Mouse (Mus musculus): ENCODE results near the gene Large2. TPM values are rescaled to one million over a fixed set of nuclear protein-coding genes. Genes with fewer than 3 reads are reported as not detected.

The Large2 gene
- polyA plus RNA-seq, 1 experiment from 2014 or later = 2.2 TPM

- no peak for ATAC-seq (ENCODE audit: low read depth)
- H3K4me2 ChIP-seq (ENCODE audit: low read depth, low read length) = no peak overlapping the region
- H3K9ac ChIP-seq (replicated peaks; ENCODE audit: low read depth, low read length) = no peak overlapping the region
- peaks cover 20% of the 10 kb centered on the region for H3K36me3 ChIP-seq (ENCODE audit: control insufficient read depth, insufficient read depth, low read length)
- no peaks in the 10 kb centered on the region for H3K27me3 ChIP-seq (ENCODE audit: control insufficient read depth, insufficient read depth, low read length)
- peaks cover 11% of the 10 kb centered on the region for H3K4me1 ChIP-seq (ENCODE audit: control insufficient read depth, insufficient read depth, low read length)
- 92% methylated on average over 7 of the region's 7 CpGs for WGBS
- H3K4me3 ChIP-seq (ENCODE audit: low read depth, low read length) = no peak overlapping the region
- no peaks in the 10 kb centered on the region for H3K9me3 ChIP-seq (ENCODE audit: control insufficient read depth, low read length)
- no peak overlapping the region for H3K27ac ChIP-seq (ENCODE audit: low read depth, low read length)
Measured at GRCm38 (mm10) chr2:92377320-92377719, 2.7 kb upstream of the Large2 start.

- WGBS = 81% methylated on average over 6 of the region's 6 CpGs
- Histone ChIP-seq H3K4me3 (ENCODE audit: low read depth, low read length) (0 out of 2 replicates have a peak overlapping the region, but pooled peaks have one; percentile 61), H3K27me3 (ENCODE audit: control insufficient read depth, insufficient read depth, low read length) (peaks cover under 1% of the 10 kb centered on the region; the same call in 1 of the 2 replicates), H3K27ac (ENCODE audit: low read depth, low read length) (no peak overlapping the region), H3K4me1 (ENCODE audit: control insufficient read depth, insufficient read depth, low read length) (peaks cover 11% of the 10 kb centered on the region), H3K4me2 (ENCODE audit: low read depth, low read length) (peak overlapping the region; percentile 84; the same call in 1 of the 2 replicates), H3K36me3 (ENCODE audit: control insufficient read depth, insufficient read depth, low read length) (peaks cover 17% of the 10 kb centered on the region), H3K9me3 (ENCODE audit: control insufficient read depth, low read length) (no peaks in the 10 kb centered on the region), H3K9ac (replicated peaks; ENCODE audit: low read depth, low read length) (peak overlapping the region; percentile 74; the same call in 1 of the 2 replicates)
- ATAC-seq (ENCODE audit: low read depth) = no peak
Measured at GRCm38 (mm10) chr2:92376300-92376699, 1.6 kb upstream of the Large2 start.

DNA sequence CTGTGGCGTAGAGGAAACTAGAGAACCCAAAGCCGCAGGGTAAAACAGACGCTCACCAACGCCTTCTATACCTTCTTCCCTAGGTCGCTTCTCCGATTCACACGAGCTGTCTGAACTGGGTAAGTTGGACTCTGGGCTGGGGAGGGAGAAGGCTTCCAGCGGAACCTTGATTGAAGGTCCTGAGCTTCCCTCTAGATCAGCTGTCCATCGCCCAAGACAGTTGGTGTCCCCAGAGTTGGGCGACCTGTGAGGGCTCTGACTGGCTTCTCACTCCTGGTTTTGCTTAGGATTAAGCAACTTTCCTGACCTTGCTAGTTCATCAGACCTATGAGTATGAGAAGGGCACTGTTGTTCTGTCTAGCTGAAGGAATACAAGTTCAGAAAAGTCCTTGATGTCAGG, 1.1 kb upstream of the Large2 start:
- peaks cover 6% of the 10 kb centered on the region; the same call in 1 of the 2 replicates for H3K27me3 ChIP-seq (ENCODE audit: control insufficient read depth, insufficient read depth, low read length)
- no peak overlapping the region for H3K27ac ChIP-seq (ENCODE audit: low read depth, low read length)
- WGBS = 11% methylated on average over 10 of the region's 10 CpGs
- ATAC-seq (ENCODE audit: low read depth) = no peak
- H3K9ac ChIP-seq (replicated peaks; ENCODE audit: low read depth, low read length) = peak overlapping the region; percentile 74
- peak overlapping the region; percentile 61 for H3K4me3 ChIP-seq (ENCODE audit: low read depth, low read length)
- H3K4me2 ChIP-seq (ENCODE audit: low read depth, low read length) = peak overlapping the region; percentile 84
- H3K4me1 ChIP-seq (ENCODE audit: control insufficient read depth, insufficient read depth, low read length) = peaks cover 11% of the 10 kb centered on the region
- peaks cover 17% of the 10 kb centered on the region for H3K36me3 ChIP-seq (ENCODE audit: control insufficient read depth, insufficient read depth, low read length)
- no peaks in the 10 kb centered on the region for H3K9me3 ChIP-seq (ENCODE audit: control insufficient read depth, low read length)

GRCm38 (mm10) chr2:92375099-92375623, 492 bp upstream of the Large2 start:
- peaks cover 17% of the 10 kb centered on the region for H3K36me3 ChIP-seq (ENCODE audit: control insufficient read depth, insufficient read depth, low read length)
- peaks cover 17% of the 10 kb centered on the region for H3K4me1 ChIP-seq (ENCODE audit: control insufficient read depth, insufficient read depth, low read length)
- H3K27me3 ChIP-seq (ENCODE audit: control insufficient read depth, insufficient read depth, low read length) = peaks cover 8% of the 10 kb centered on the region; the same call in 1 of the 2 replicates
- H3K4me2 ChIP-seq (ENCODE audit: low read depth, low read length) = peak overlapping the region; percentile 84
- no peaks in the 10 kb centered on the region for H3K9me3 ChIP-seq (ENCODE audit: control insufficient read depth, low read length)
- ATAC-seq (ENCODE audit: low read depth) = peak; percentile 94
- peak overlapping the region; percentile 68 for H3K27ac ChIP-seq (ENCODE audit: low read depth, low read length)
- H3K4me3 ChIP-seq (ENCODE audit: low read depth, low read length) = peak overlapping the region; percentile 61
- under 1% methylated on average over 29 of the region's 29 CpGs for WGBS
- peak overlapping the region; percentile 74 for H3K9ac ChIP-seq (replicated peaks; ENCODE audit: low read depth, low read length)

- Histone ChIP-seq H3K27ac (ENCODE audit: low read depth, low read length) (no peak overlapping the region), H3K36me3 (ENCODE audit: control insufficient read depth, insufficient read depth, low read length) (peaks cover 3% of the 10 kb centered on the region; the same call in 1 of the 2 replicates), H3K4me3 (ENCODE audit: low read depth, low read length) (no peak overlapping the region), H3K27me3 (ENCODE audit: control insufficient read depth, insufficient read depth, low read length) (peaks cover 11% of the 10 kb centered on the region; the same call in 1 of the 2 replicates), H3K9ac (replicated peaks; ENCODE audit: low read depth, low read length) (no peak overlapping the region), H3K4me2 (ENCODE audit: low read depth, low read length) (no peak overlapping the region), H3K9me3 (ENCODE audit: control insufficient read depth, low read length) (no peaks in the 10 kb centered on the region), H3K4me1 (ENCODE audit: control insufficient read depth, insufficient read depth, low read length) (peaks cover 17% of the 10 kb centered on the region)
- ATAC-seq (ENCODE audit: low read depth) = no peak
- WGBS = 75% methylated on average over 11 of the region's 11 CpGs
Measured at GRCm38 (mm10) chr2:92373437-92373813, 1.2 kb downstream of the Large2 start.

DNA sequence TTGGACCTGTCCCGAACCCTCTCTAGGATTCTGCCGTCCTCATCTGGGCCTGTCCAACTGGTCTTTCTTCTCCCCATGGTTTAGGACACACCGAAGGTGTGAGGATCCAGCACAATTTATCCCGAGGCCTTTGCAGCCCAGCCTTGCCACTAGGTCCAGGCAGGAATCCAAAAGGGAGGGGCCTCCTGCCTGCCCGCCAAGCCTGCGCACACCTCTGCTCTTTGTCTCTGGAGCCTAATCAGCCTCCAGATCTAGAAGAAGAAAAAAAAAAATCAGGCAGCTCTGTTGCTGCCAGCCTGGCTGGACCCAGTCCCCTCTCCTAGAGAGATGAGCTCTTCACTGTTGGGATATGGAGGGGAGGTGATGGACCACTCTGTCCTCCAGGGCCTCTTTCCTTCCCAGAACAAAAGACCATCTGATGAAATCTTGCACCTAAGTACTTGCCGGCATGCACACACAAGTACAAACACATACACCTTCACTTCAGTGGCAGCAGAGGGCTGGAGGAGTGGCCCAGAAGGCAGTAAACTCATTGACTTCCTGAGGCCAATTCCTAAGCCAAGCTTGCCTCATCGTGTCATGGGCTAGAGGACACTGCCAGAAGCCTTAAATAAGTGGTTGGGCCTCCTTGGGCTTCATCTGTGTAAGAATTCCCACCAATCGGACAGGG, 1.8 kb downstream of the Large2 start:
- no peak overlapping the region for H3K4me3 ChIP-seq (ENCODE audit: low read depth, low read length)
- H3K4me1 ChIP-seq (ENCODE audit: control insufficient read depth, insufficient read depth, low read length) = peaks cover 17% of the 10 kb centered on the region
- H3K4me2 ChIP-seq (ENCODE audit: low read depth, low read length) = no peak overlapping the region
- H3K27me3 ChIP-seq (ENCODE audit: control insufficient read depth, insufficient read depth, low read length) = peaks cover 11% of the 10 kb centered on the region; the same call in 1 of the 2 replicates
- WGBS = 31% methylated on average over 9 of the region's 9 CpGs
- H3K36me3 ChIP-seq (ENCODE audit: control insufficient read depth, insufficient read depth, low read length) = no peaks in the 10 kb centered on the region
- no peak overlapping the region for H3K9ac ChIP-seq (replicated peaks; ENCODE audit: low read depth, low read length)
- H3K9me3 ChIP-seq (ENCODE audit: control insufficient read depth, low read length) = no peaks in the 10 kb centered on the region
- no peak for ATAC-seq (ENCODE audit: low read depth)
- no peak overlapping the region for H3K27ac ChIP-seq (ENCODE audit: low read depth, low read length)

- Histone ChIP-seq H3K4me2 (ENCODE audit: low read depth, low read length) (no peak overlapping the region), H3K4me3 (ENCODE audit: low read depth, low read length) (no peak overlapping the region), H3K9me3 (ENCODE audit: control insufficient read depth, low read length) (no peaks in the 10 kb centered on the region), H3K9ac (replicated peaks; ENCODE audit: low read depth, low read length) (no peak overlapping the region), H3K4me1 (ENCODE audit: control insufficient read depth, insufficient read depth, low read length) (peaks cover 17% of the 10 kb centered on the region), H3K27ac (ENCODE audit: low read depth, low read length) (no peak overlapping the region), H3K36me3 (ENCODE audit: control insufficient read depth, insufficient read depth, low read length) (no peaks in the 10 kb centered on the region), H3K27me3 (ENCODE audit: control insufficient read depth, insufficient read depth, low read length) (peaks cover 11% of the 10 kb centered on the region; the same call in 1 of the 2 replicates)
- 17% methylated on average over 10 of the region's 10 CpGs for WGBS
- ATAC-seq (ENCODE audit: low read depth) = no peak
Measured at GRCm38 (mm10) chr2:92371971-92372690, 2.5 kb downstream of the Large2 start.

- no peaks in the 10 kb centered on the region for H3K9me3 ChIP-seq (ENCODE audit: control insufficient read depth, low read length)
- peaks cover 11% of the 10 kb centered on the region; the same call in 1 of the 2 replicates for H3K27me3 ChIP-seq (ENCODE audit: control insufficient read depth, insufficient read depth, low read length)
- H3K4me3 ChIP-seq (ENCODE audit: low read depth, low read length) = peak overlapping the region; percentile 25
- WGBS = 4% methylated on average over 43 of the region's 45 CpGs
- H3K27ac ChIP-seq (ENCODE audit: low read depth, low read length) = no peak overlapping the region
- no peak for ATAC-seq (ENCODE audit: low read depth)
- peak overlapping the region; percentile 42; the same call in 1 of the 2 replicates for H3K9ac ChIP-seq (replicated peaks; ENCODE audit: low read depth, low read length)
- peaks cover 12% of the 10 kb centered on the region for H3K4me1 ChIP-seq (ENCODE audit: control insufficient read depth, insufficient read depth, low read length)
- peak overlapping the region; percentile 40 for H3K4me2 ChIP-seq (ENCODE audit: low read depth, low read length)
- peaks cover 3% of the 10 kb centered on the region; the same call in 1 of the 2 replicates for H3K36me3 ChIP-seq (ENCODE audit: control insufficient read depth, insufficient read depth, low read length)
Measured at GRCm38 (mm10) chr2:92370821-92371805, 3.6 kb downstream of the Large2 start.

Data from neural tube, embryonic 14.5 days (tissue).